ENCODE assay signal across 27 mouse cellular contexts in genomic region chr11:76050509-76050908, GRCm38 (mm10). TPM values are rescaled to one million over a fixed set of nuclear protein-coding genes. Genes with fewer than 3 reads are reported as not detected.
DNase-seq lines count a peak whose midpoint lies in the region; ATAC-seq and TF ChIP-seq lines count a peak whose summit lies in the region.
"Had no signal": no experiment of that assay in that cellular context is flagged by ENCODE, and none has a peak within 500 bp of the region (broad histone marks: within the 10 kb centered on the region; RNA-seq: fewer than 3 reads in every experiment).

No protein-coding gene starts in this region.

- TF ChIP-seq POLR2A in liver, adult 2 months (IDR thresholded peaks at IDR 0.05; ENCODE audit: extremely low read depth, insufficient read depth, low read length): no peak

- no peaks in the 10 kb centered on the region for H3K9me3 ChIP-seq in lung, embryonic 15.5 days
- H3K9me3 ChIP-seq in lung, postnatal 0 days (ENCODE audit: low read length): no peaks in the 10 kb centered on the region
- no peaks in the 10 kb centered on the region for H3K9me3 ChIP-seq in embryonic facial prominence, embryonic 10.5 days
- H3K9me3 ChIP-seq: forebrain, embryonic 10.5 days; forebrain, embryonic 12.5 days; G1E had no signal

- no peak for TF ChIP-seq CTCF in liver, adult 2 months (IDR thresholded peaks at IDR 0.05; ENCODE audit: low read depth, low read length)
- TF ChIP-seq CTCF in lung, postnatal 0 days (IDR thresholded peaks at IDR 0.05): no peak

- H3K27ac ChIP-seq in liver, adult 2 months (replicated peaks; ENCODE audit: insufficient read depth, low read depth, low read length): no peak overlapping the region
- H3K27ac ChIP-seq in lung, embryonic 15.5 days: peak overlapping the region; percentile 76
- no peak overlapping the region for H3K27ac ChIP-seq in lung, postnatal 0 days (ENCODE audit: low read length)
- no peak overlapping the region for H3K27ac ChIP-seq in embryonic facial prominence, embryonic 10.5 days (replicated peaks)
- H3K27ac ChIP-seq: forebrain, embryonic 10.5 days; forebrain, embryonic 12.5 days had no signal

- no peak overlapping the region for H3K4me2 ChIP-seq in lung, embryonic 15.5 days
- no peak overlapping the region for H3K4me2 ChIP-seq in lung, postnatal 0 days (replicated peaks; ENCODE audit: low read depth, low read length)
- H3K4me2 ChIP-seq: forebrain, embryonic 12.5 days had no signal

- H3K27me3 ChIP-seq in liver, adult 2 months (ENCODE audit: control insufficient read depth, insufficient read depth, low read length): no peaks in the 10 kb centered on the region
- H3K27me3 ChIP-seq in lung, embryonic 15.5 days: no peaks in the 10 kb centered on the region
- no peaks in the 10 kb centered on the region for H3K27me3 ChIP-seq in lung, postnatal 0 days (replicated peaks; ENCODE audit: insufficient read depth, low read length)
- no peaks in the 10 kb centered on the region for H3K27me3 ChIP-seq in embryonic facial prominence, embryonic 10.5 days (replicated peaks; ENCODE audit: low read depth, poor library complexity, severe bottlenecking)
- H3K27me3 ChIP-seq: CH12.LX; forebrain, embryonic 12.5 days had no signal

- H3K4me1 ChIP-seq in liver, adult 2 months (ENCODE audit: control insufficient read depth, insufficient read depth, low read length): no peaks in the 10 kb centered on the region
- H3K4me1 ChIP-seq in lung, embryonic 15.5 days: peaks cover 9% of the 10 kb centered on the region
- no peaks in the 10 kb centered on the region for H3K4me1 ChIP-seq in lung, postnatal 0 days (ENCODE audit: insufficient read depth, low read depth, low read length)
- H3K4me1 ChIP-seq in embryonic facial prominence, embryonic 10.5 days: peaks cover 26% of the 10 kb centered on the region

- H3K9ac ChIP-seq in liver, adult 2 months (ENCODE audit: low read depth, low read length): no peak overlapping the region
- no peak overlapping the region for H3K9ac ChIP-seq in lung, embryonic 15.5 days
- no peak overlapping the region for H3K9ac ChIP-seq in lung, postnatal 0 days (replicated peaks; ENCODE audit: low read depth)
- H3K9ac ChIP-seq: forebrain, embryonic 12.5 days had no signal

- 27% methylated on average over 3 of the region's 3 CpGs for WGBS in liver, adult 2 months
- 26% methylated on average over 3 of the region's 3 CpGs for WGBS in lung, embryonic 15.5 days
- 37% methylated on average over 3 of the region's 3 CpGs for WGBS in lung, postnatal 0 days
- WGBS in embryonic facial prominence, embryonic 10.5 days: 31% methylated on average over 3 of the region's 3 CpGs

- peaks cover 4% of the 10 kb centered on the region; the same call in 1 of the 2 replicates for H3K36me3 ChIP-seq in liver, adult 2 months (ENCODE audit: control insufficient read depth, insufficient read depth, low read length)
- no peaks in the 10 kb centered on the region for H3K36me3 ChIP-seq in lung, embryonic 15.5 days
- 0 out of 2 replicates have a peak, but pooled peaks cover 4% of the 10 kb centered on the region for H3K36me3 ChIP-seq in lung, postnatal 0 days (ENCODE audit: insufficient read depth, low read length)
- peaks cover 13% of the 10 kb centered on the region for H3K36me3 ChIP-seq in embryonic facial prominence, embryonic 10.5 days (replicated peaks)

- ATAC-seq in lung, embryonic 15.5 days (ENCODE audit: borderline replicate concordance, extremely low read depth, low FRiP score, low TSS enrichment): no peak
- no peak for ATAC-seq in lung, postnatal 0 days
- ATAC-seq: activated CD4-positive, CD25-positive, alpha-beta regulatory T cell, adult 4 months; CD4-positive, CD25-positive, alpha-beta regulatory T cell, adult 4 months; forebrain, embryonic 14.5 days; forebrain, embryonic 16.5 days had no signal

- peak; percentile 60 for DNase-seq in liver, adult 2 months (ENCODE audit: extremely low read depth, low read depth, low spot score)
- DNase-seq in liver (no peak), ZHBTc4 (ENCODE audit: low read depth, low spot score) (peak; percentile 25)
- DNase-seq in lung, postnatal 0 days (ENCODE audit: low spot score): no peak
- peak; percentile 9 for DNase-seq in embryonic facial prominence, embryonic 10.5 days (ENCODE audit: low spot score)
- no peak for DNase-seq in cerebellum, adult 18-20 months
- no peak for DNase-seq in gastrocnemius, postnatal 25 days
- DNase-seq: adrenal gland, adult 8-10 months; adrenal gland, postnatal 14 days; adrenal gland, postnatal 36 days; B cell, adult 2 months; cerebellum, adult 11 months; cerebellum, adult 2 months; cerebellum, adult 9-10 months; cerebellum, postnatal 10 days; cerebellum, postnatal 25 days had no signal

- no peak for TF ChIP-seq EP300 in lung, postnatal 0 days (IDR thresholded peaks at IDR 0.05)

- no peaks in the 10 kb centered on the region for H3K79me2 ChIP-seq in liver, adult 2 months (ENCODE audit: control insufficient read depth, insufficient read depth, low read length)

- H3K4me3 ChIP-seq in liver, adult 2 months (ENCODE audit: insufficient read depth, low read depth, low read length): no peak overlapping the region
- no peak overlapping the region for H3K4me3 ChIP-seq in lung, embryonic 15.5 days
- H3K4me3 ChIP-seq in lung, postnatal 0 days (ENCODE audit: low read depth, low read length): no peak overlapping the region
- no peak overlapping the region for H3K4me3 ChIP-seq in embryonic facial prominence, embryonic 10.5 days
- H3K4me3 ChIP-seq: erythroblast, embryonic 14.5 days; forebrain, embryonic 10.5 days; forebrain, embryonic 12.5 days had no signal

RNA-seq across cellular contexts. Expression of gene Rflnb, which starts 22.9 kb away (rescaled TPM):
- total RNA-seq in liver, adult 2 months (2014; rRNA removed): 0.37 and 0.67 TPM in 2 replicates
- polyA plus RNA-seq in liver, adult 2 months (2012; rRNA removed): 0.44 and 0.69 TPM in 2 replicates
- 49.1 and 49.6 TPM in 2 replicates for polyA plus RNA-seq in lung, embryonic 15.5 days (2015; fragmentation: Nextera tagmentation; extraction: Ambion mirVana)
- polyA plus RNA-seq in lung, postnatal 0 days (2015; fragmentation: Nextera tagmentation; extraction: Ambion mirVana): 54.3 and 54.4 TPM in 2 replicates
- polyA plus RNA-seq in embryonic facial prominence, embryonic 10.5 days (2016; fragmentation: Nextera tagmentation; extraction: Ambion mirVana): 24.6 and 29.7 TPM in 2 replicates
- total RNA-seq in gastrocnemius, postnatal 25 days (2021): 10 to 100 TPM; 22.5 to 34.6 TPM

RNA-seq across cellular contexts. Expression of gene 1700016K19Rik, which starts 50.8 kb away (rescaled TPM):
- total RNA-seq in liver, adult 2 months (2014; rRNA removed): not detected in 2 replicates
- 0.12 TPM in 1 of 2 replicates, not detected in the other for polyA plus RNA-seq in liver, adult 2 months (2012; rRNA removed)
- polyA plus RNA-seq in lung, embryonic 15.5 days (2015; fragmentation: Nextera tagmentation; extraction: Ambion mirVana): 5.7 and 5.9 TPM in 2 replicates
- polyA plus RNA-seq in lung, postnatal 0 days (2015; fragmentation: Nextera tagmentation; extraction: Ambion mirVana): 15.5 and 20.2 TPM in 2 replicates
- 0.65 and 0.99 TPM in 2 replicates for polyA plus RNA-seq in embryonic facial prominence, embryonic 10.5 days (2016; fragmentation: Nextera tagmentation; extraction: Ambion mirVana)
- total RNA-seq in gastrocnemius, postnatal 25 days (2021): not detected
- total RNA-seq: adrenal gland, adult 18-20 months; adrenal gland, adult 8-10 months; adrenal gland, postnatal 14 days; adrenal gland, postnatal 36 days had no signal
- polyA plus RNA-seq: CD4-positive, CD25-positive, alpha-beta regulatory T cell, adult 4 months; erythroblast, embryonic 14.5 days; G1E had no signal

Comparison
In these comparisons a context has a peak if more than half of its experiments do, and no peak if none do; other contexts are left out.
1. DNase-seq: peak in liver, adult 2 months (single experiment), ZHBTc4 (single experiment) and embryonic facial prominence, embryonic 10.5 days (single experiment); none in liver (single experiment), lung, postnatal 0 days (single experiment), cerebellum, adult 18-20 months (0 of 2) and gastrocnemius, postnatal 25 days (single experiment).
2. RNA of gene Rflnb, which starts 22.9 kb away (polyA plus RNA-seq): 54.3 to 54.4 TPM in lung, postnatal 0 days, 49.1 to 49.6 TPM in lung, embryonic 15.5 days and 24.6 to 29.7 TPM in embryonic facial prominence, embryonic 10.5 days; 0.44 to 0.69 TPM in liver, adult 2 months; every median in the first group is over 10 times any median in the second.